Mouse (Mus musculus): Measurements from ENCODE around the gene Zfp976. TPM values are rescaled to one million over a fixed set of nuclear protein-coding genes. Genes with fewer than 3 reads are reported as not detected.

The Zfp976 gene
- under 1 TPM; 0.27 to 0.29 TPM for total RNA-seq (2023)

DNA sequence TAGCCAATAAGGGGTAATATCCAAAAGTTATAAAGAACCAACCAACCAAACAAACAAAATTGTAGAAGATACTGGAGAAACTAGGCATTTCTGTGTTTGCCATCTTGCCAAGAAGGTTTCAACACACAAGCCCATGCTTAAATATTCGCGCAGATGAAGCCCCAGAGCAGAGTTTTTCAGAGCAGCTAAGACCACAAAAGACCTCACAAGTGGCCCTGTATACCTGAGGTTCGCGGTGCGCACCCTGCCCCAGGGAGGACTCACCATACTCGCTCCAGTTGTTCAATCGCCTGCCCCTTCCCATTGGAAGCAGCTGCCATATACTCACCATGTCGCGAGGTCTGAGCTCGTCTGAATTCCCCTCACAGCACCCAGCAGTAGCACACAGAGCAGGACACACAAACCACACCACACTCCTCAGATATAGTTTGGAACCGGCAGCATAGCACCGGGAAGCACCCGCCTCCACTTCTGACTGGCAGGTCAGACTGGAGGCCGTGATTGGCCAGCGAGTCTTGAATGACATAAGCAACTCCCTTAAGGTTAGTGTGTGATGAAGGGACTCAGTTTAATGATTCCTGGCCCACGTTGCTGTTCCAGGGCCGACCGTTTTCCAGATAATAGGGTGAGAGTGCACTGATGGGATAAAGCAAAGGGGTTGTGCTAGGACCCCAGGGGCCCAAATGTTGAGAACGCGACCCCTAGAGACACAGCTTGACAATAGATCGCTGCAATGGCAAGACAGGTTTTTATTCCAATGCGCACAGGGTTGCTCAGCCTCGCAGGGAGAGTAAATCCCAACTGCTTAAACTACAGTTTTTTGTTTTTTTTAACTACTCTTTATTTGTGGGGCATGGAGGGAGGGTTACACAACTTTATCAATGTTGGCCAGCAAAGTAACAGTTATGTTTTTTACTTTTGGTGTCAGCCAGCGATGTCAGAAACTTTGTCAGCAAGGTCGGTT lies at the start of gene Zfp976:
Zfp976 (minus strand) TSS at position 437 of the 964 bp plus-strand sequence.

DNA sequence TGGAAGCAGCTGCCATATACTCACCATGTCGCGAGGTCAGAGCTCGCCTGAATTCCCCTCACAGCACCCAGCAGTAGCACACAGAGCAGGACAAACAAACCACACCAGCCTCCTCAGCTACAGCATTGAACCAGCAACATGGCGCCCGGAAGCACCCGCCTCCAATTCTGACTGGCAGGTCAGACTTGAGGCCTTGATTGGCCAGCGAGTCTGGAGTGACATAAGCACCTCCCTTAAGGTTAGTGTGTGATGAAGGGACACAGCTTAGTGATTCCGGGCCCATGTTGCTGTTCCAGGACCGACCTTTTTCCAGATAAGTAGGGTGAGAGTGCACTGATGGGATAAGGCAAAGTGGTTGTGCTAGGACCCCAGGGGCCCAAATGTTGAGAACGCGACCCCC lies 50.0 kb downstream of the Zfp976 start, which contains the start of gene Zfp977:
Zfp977 (minus strand) TSS at position 135 of the 400 bp plus-strand sequence.

DNA sequence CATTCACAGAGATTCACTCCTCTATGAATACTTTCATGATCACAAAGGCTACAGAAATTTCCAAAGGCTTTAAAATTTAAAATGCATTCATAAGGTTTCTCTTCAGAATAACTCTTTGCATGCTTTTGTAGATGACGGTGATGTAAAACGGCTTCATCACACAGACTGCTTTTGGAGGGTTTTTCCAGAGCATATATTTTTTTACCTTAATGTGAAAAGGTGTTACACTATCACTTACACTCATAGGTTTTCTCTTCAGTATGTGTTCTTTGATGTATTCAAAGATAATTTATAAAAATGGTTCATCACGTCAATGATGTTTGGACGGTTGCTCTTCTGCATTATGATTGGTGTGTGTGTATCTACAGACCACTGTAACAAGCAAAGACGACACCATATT lies 63.9 kb downstream of the Zfp976 start, which contains the start of gene Gm21028:
Gm21028 (minus strand) TSS at position 101 of the 400 bp plus-strand sequence.

Other genes starting within 250 kb of the Zfp976 start
- gene 4933421I07Rik, start 194.5 kb downstream of the Zfp976 start, total RNA-seq (2023) = not detected
- 10 to 100 TPM; 32.4 to 38.7 TPM for gene Zfp141, start 136.8 kb downstream of the Zfp976 start, total RNA-seq (2023)
- not detected for gene Gm21028, start 64.0 kb downstream of the Zfp976 start, total RNA-seq (2023)
- gene Zfp977, start 50.0 kb downstream of the Zfp976 start, total RNA-seq (2023) = not detected
- gene Zfp975, start 50.2 kb upstream of the Zfp976 start, total RNA-seq (2023) = 1 to 10 TPM; 1.8 to 2.7 TPM
- gene Gm17067, start 84.4 kb upstream of the Zfp976 start, total RNA-seq (2023) = not detected
- not detected for gene Vmn2r62, start 150.9 kb upstream of the Zfp976 start, total RNA-seq (2023)
- gene Gm2381, start 224.6 kb upstream of the Zfp976 start, total RNA-seq (2023) = under 1 TPM in 1 of 2 experiments, not detected in 1; 0.12 TPM

Data from T-cell, adult 66 days (primary cell).